Mouse (Mus musculus) erythroblast, adult 5-6 weeks (primary cell): ENCODE data around the gene Rfxap. TPM values are rescaled to one million over a fixed set of nuclear protein-coding genes. Genes with fewer than 3 reads are reported as not detected.

ENCODE experiments used
- ATAC-seq: replicated peaks from 2 replicates; pipeline ENCODE4 v1.8.0; 2016; ENCODE audit warnings: moderate number of reproducible peaks, mild to moderate bottlenecking, moderate TSS enrichment, inconsistent platforms; ENCODE audit not compliant: poor library complexity, low FRiP score, severe bottlenecking
- total RNA-seq, 2 experiments: library from RNA; stranded (forward) in 1 of 2; stranded (reverse) in 1 of 2; fragments of 150-400 nt in 1 of 2; fragments of 200-764, 138-1000 nt in 1 of 2; gene quantifications; 2 replicates each; pipeline versions ENCODE4 v1.2.3 to v1.2.4; 2015 to 2017; ENCODE audit warnings: low replicate concordance in 2 of 2

The Rfxap gene
- total RNA-seq (2015; ENCODE audit: low replicate concordance) (6.1 and 8.4 TPM in 2 replicates), total RNA-seq (2017; ENCODE audit: low replicate concordance) (7.1 and 19.2 TPM in 2 replicates)

DNA sequence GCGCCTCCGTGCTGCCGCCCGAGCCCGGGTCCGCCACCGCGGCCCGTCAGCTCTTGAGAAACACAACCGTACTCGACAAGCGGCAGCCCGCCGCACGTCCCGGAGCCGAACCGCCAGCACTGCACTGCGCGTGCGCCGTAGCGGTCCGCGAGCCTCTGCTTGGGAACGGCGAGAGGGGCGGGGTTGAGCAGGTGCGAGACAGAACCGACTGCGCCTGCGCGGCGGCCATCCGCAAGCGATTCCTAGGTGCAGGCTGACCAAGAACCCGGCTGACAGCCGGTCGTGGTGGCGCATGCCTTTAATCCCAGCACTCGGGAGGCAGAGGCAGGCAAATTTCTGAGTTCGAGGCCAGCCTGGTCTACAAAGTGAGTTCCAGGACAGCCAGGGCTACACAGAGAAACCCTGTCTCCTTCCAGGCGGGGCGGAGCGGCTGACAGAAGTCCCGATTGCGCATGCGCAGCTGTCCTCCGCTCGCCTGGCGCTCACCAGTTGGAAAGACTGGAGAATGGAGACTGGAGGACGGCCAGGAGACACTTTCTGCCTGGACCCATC, at the start of gene Rfxap:
Gene Rfxap, minus strand, starts transcription at position 126 of the 552 bp plus-strand sequence.
- peak; percentile 94 for ATAC-seq

GRCm38 (mm10) chr3:54835421-54835820, 27.8 kb upstream of the Rfxap start:
- ATAC-seq, result no peak

GRCm38 (mm10) chr3:54832491-54832890, 24.9 kb upstream of the Rfxap start:
- ATAC-seq, result no peak

DNA sequence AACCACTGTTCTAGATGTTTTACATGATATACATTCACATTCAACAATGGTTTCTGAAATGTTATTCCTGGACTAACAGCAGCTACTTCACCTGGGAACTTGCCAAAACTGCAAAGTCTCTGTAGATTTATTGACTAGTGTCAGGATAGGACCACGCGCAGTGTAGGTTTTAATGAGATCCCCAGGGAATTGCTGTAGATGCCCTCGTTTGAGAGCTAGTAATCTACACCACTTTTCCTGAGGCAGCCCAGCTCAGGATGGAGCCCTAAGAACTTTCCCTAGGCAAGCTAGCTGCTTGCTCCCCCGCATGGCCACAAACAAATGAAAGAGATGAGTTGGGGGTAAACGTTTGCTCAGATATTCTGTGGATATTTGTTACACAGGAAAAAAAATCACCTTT, 14.9 kb upstream of the Rfxap start:
- ATAC-seq, result no peak

DNA sequence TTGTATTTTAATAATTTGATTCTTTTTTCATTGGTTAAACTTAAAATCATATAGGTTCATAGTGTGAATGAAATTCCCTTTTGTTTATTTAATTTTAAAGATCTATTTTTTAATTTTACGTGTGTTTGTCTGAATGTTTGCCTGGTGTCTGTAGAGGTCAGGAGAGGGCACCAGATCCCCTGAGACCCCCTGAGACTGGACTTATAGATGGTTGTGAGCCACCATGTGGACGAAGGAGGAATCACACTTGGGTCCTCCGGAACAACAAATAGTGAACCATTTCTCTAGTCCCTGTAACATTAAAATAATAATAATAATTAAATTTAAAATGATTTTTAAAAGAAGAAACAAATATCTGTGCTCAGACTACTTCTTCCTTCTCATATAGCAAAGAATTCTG, 7.7 kb upstream of the Rfxap start:
- no peak for ATAC-seq

- no peak for ATAC-seq
Measured at GRCm38 (mm10) chr3:54814622-54815021, 7.0 kb upstream of the Rfxap start.

- ATAC-seq, result no peak
Measured at GRCm38 (mm10) chr3:54813418-54813988, 5.9 kb upstream of the Rfxap start.

GRCm38 (mm10) chr3:54811616-54812015, 4.0 kb upstream of the Rfxap start:
- ATAC-seq, result no peak

DNA sequence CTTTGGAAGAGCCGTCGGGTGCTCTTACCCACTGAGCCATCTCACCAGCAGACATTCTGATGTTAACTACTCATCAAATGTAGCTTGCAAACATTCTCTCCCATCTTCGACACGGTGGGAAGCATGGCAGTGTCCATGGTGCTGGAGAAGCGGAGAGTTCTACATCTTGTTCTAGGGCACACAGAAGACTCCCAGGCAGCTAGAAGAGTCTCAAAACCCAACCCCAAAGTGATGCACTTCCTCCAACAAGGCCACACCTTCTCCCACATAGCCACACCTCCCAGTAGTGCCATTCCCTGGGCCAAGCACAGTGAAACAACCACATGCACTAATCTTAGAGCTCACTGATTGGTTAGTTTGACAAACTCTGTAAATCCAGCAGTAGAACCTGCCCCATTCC, 1.5 kb upstream of the Rfxap start:
- no peak for ATAC-seq

DNA sequence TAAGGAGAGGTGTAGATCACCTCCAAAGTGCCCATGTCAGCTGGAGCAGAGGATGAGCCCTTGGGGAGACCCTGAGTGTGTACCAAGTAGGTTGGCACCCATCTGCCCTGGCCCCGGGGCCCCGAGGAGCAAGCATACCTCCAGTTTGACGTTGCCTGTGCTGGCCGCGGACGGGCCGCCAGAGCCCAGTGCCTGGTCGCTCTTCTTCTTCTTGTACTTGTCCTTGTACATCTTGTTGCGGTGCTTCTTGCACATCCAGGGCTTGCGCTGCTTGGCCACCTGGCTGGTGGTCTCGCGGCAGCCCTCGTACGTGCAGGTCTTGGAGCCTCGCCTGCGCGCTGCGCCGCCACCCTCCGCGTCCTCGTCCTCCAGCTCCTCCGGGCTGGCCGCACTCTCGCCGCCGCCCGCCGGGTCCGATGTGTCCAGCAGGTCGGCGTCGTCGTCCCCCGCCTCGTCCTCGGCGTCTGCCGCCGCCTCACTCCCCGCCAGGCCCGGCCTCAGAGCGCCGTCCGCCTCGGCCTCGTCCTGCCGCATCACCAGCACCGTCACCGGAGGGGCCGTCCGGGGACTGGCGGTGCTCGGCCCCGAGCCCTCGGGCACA, 430 bp downstream of the Rfxap start:
- ATAC-seq, result peak; percentile 37

DNA sequence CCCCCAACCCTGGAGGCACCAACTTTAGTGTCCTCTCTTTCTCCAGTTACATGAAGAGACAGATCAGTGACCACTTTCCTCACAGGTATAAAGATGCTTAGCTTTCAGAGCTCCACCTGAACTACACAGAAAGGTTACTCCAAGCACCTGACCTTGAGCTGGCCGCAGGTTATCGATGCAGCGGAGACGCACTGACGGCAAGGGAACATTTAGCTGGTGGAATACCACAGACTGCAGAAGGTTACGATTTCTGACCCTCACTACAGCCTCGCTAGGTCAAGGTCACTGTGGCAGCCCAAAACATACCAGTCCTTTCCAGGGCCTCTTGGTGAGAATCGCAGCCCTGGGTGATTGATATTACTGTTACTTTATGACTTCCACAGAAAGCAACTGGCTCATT, 3.9 kb downstream of the Rfxap start:
- no peak for ATAC-seq

GRCm38 (mm10) chr3:54797211-54797610, 10.4 kb downstream of the Rfxap start:
- ATAC-seq, result 0 out of 2 replicates have a peak, but pooled peaks have one; percentile 57

DNA sequence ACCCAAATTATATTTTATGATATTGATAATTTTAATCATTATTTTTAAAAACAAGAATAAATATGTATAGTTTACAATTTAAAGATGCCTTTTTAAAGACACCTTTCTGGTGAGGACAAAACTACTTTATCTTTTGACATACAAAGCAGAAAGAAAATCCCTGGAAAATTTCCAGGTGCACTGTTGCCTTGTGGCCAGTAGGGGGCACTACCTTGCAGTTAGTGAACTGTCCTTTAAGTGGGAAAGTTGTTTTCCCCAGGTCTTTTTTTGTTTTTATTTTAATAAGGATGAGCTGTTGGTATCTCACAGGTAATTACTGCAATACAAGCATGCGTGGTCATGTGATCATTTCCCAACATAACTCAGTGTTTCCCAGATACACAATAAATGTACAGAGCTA, 11.8 kb downstream of the Rfxap start:
- no peak for ATAC-seq

GRCm38 (mm10) chr3:54795379-54795778, 12.2 kb downstream of the Rfxap start:
- no peak for ATAC-seq

GRCm38 (mm10) chr3:54793762-54794161, 13.8 kb downstream of the Rfxap start:
- ATAC-seq, result no peak

DNA sequence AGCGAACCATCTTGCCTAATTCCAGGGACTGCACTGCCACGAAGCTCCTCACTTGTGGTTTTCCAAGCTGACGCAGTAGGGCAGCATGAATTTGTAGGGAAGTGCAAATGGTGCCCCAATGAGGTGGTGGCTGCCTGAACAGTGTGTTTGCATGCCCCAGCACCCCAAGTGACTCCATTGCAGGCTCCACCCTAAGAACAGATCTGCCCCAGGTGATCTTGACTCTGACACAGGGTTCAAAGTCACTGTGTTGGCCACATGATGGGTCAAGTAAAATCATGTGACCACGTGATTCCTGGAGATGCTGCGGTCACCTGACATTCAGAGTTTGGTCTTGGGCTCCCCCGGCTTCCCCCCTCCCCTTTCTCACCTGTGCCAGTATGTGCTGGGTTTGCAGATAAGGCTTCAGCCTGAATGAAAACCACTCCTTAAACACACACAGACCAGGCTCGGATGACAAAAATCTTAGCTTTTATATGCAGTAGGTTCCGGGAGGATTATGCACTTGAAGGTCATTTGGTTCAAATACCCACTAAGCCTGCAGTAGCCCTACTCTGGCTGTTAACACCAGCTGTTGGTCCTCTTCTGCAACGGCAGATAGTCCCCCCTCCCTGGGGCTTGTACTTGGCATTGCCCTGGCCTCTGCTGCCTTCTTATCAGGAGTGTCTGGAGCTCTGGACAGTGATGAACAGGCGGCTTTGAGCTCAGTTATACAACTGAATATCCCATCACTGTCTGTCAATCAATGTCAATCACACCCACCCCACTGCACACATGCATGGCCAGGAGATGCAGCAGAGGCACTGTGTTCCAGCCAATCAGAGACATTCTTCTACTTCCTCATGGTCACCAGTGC, 15.5 kb downstream of the Rfxap start:
- no peak for ATAC-seq

- ATAC-seq, result no peak
Measured at GRCm38 (mm10) chr3:54790601-54791000, 17.0 kb downstream of the Rfxap start.

DNA sequence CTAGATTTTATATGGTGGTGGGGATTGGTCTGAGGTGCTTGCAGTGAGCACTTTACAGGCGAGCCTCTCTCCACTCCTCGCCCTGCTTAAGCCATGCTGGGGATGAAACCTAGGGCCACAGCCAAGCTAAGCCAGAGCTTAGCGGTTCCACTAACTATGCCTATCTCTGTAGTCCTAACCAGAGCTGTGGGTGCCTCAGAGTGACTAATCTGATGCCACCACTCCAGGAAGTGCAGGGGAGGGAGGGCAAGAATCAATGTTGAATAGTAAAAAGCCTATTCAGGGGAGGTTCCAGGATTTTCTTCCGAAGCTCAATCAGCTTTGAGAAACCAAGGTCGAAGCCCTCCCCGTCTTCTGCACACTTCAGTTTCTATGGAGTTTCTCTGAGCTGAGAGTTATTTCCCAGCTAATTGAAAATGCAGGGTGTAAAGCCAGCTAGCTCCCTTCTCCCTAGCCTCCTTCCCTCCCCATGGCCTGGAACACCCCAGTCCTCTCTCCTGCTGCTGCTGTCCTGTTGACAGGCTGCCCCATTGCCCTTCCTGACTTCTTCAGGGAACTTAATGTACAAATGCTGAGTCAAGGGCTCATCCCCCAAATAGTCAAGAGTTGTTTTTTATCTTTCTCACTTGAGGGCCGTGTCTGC, 31.5 kb downstream of the Rfxap start:
- no peak for ATAC-seq

GRCm38 (mm10) chr3:54773613-54774012, 34.0 kb downstream of the Rfxap start:
- ATAC-seq, result no peak
